Mouse (Mus musculus) sigmoid colon, adult 10 weeks (tissue): ENCODE results near the gene Gm5114. TPM values are rescaled to one million over a fixed set of nuclear protein-coding genes. Genes with fewer than 3 reads are reported as not detected.

Experiments used
- polyA plus RNA-seq: library from polyadenylated mRNA; stranded (reverse); fragments of 350-450 nt; fragmentation: Illumina TruSeq; extraction: RNeasy Lipid Tissue Mini Kit (QIAGEN cat#74804); gene quantifications from one replicate; pipeline ENCODE4 v1.2.3, GENCODE M21; 2014; ENCODE audit warnings: low read depth, low replicate concordance

Gm5114 gene
- not detected for polyA plus RNA-seq

DNA sequence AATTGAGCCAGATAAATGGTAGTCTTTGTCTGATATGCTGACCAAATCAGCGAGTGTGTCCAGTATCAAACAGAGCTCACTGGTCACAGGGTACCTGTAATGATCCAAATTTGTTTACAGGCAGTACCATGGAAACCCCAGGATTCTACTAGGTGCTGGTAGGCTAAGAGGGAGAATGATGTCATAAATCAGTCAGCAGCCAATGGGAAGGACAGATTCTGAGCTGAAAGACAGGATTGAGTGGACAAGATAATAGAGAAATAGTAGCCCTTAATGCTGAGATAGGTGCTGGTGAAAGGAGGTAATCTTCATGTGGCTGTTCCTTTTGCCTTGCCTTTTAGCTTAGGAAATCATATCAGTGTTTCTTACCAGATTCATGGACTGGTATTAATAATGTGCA is at the start of gene Gm5114:
Gm5114 (minus strand) TSS at position 101 of the 400 bp plus-strand sequence.

Other genes with a start within 250 kb of the Gm5114 start
- 2.9 TPM for gene Zfp619, start 104.6 kb upstream of the Gm5114 start, polyA plus RNA-seq